Mouse (Mus musculus): ENCODE measurements around the gene Gcsh. TPM values are rescaled to one million over a fixed set of nuclear protein-coding genes. Genes with fewer than 3 reads are reported as not detected.
A peak's percentile ranks its signal among the peaks of the same experiment; 100 is the strongest.

Gene Gcsh
- total RNA-seq, 1 experiment from 2014 or later, result 9.1 TPM

DNA sequence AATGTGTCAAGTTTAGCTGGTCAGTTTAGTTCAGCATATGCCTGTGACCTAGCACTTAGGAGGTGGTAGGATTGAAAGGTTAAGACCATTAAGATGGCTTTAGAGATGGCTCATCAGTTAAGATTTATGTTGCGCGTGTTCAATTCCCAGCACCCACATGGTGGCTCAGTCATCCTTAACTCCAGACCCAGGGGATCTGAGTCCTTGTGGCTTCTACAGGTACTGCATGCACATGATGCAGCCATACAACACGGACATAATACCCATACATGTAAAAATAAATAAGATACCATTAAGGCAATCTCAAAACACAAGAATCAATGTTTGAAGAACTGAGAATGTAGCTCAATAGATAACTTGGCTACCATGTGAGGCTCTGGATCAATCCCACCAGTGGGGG is 3.5 kb downstream of the Gcsh start:
- ATAC-seq (replicated peaks; ENCODE audit: insufficient number of reproducible peaks, low FRiP score, low TSS enrichment, poor library complexity, severe bottlenecking), result no peak

- peak; percentile 41; the same call in 1 of the 2 replicates for ATAC-seq (replicated peaks; ENCODE audit: insufficient number of reproducible peaks, low FRiP score, low TSS enrichment, poor library complexity, severe bottlenecking)
Observed at GRCm38 (mm10) chr8:116980117-116980516, 13.2 kb downstream of the Gcsh start.

DNA sequence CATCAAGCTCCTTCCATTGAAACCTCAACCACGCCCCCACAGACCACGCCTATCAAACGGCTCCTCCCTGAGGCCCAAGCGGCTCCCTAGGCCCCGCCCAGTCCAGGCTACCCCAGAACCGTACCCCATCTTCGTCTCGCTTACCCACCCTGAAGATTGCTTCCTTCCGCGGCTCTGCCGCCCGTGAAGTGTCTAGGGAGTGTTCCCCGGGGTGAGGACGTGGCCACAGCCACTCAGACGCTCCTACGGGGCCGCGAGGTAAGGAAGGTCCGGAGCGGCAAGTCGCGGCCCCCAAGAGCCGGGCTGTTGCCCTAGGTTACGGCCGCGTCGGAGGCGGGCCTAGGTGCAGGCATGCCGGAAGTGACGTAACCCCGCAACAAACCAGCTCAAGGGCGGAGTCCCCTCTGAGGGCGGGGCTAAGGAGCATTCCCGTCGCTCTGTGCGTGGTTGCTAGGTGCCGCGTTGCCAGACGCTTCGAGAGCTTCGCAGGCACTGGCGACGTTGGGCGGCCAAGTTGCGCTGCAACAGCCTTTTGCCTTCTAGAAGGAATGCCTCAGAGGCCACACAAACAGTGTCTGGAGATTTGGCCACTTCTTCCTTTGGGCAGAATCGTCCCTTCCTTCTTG is 14.6 kb downstream of the Gcsh start, which contains the start of gene 1700030J22Rik:
TSS of gene 1700030J22Rik (minus strand) at position 329 of the 626 bp plus-strand sequence.
- ATAC-seq (replicated peaks; ENCODE audit: insufficient number of reproducible peaks, low FRiP score, low TSS enrichment, poor library complexity, severe bottlenecking), result peak; percentile 93

DNA sequence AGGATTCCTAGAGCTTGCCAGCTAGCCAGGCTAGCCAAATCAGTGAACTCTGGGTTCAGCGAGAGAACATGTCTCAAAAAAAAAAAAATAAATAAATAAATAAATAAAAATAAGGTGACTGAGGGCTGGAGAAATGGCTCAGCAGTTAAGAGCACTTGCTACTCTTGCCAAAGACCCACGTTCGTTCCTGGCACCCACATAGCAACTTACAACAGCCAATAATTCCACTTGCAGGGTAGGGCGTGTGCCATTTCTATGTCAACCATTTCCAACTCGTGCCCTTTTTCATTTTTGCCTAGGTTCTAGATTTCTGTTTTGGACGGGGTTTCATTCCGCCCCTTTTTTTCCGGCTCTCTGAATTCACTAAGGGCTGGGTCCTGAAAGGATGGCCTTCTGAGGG is 15.3 kb downstream of the Gcsh start:
- ATAC-seq (replicated peaks; ENCODE audit: insufficient number of reproducible peaks, low FRiP score, low TSS enrichment, poor library complexity, severe bottlenecking), result no peak

- no peak for ATAC-seq (replicated peaks; ENCODE audit: insufficient number of reproducible peaks, low FRiP score, low TSS enrichment, poor library complexity, severe bottlenecking)
Observed at GRCm38 (mm10) chr8:116975606-116976005, 17.7 kb downstream of the Gcsh start.

DNA sequence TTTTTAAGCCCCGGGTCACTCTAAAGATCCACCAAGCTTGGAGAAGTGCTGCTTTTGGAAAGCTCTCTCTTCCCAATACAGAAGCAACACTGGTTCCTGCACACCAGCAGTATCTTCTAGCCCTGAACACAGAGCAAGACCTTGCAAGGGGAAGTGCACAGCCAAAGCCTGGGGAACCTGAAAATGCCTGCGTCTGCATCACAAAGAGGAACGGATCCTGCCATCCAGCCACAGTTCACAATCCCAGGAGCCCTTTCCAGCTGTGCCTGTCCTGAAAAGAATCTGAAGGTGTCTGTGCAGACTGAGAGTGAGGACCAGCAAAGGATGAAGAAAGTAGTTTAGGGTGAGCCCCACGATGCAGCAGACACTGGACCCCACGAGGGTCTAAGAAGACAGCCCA is 18.3 kb downstream of the Gcsh start:
- ATAC-seq (replicated peaks; ENCODE audit: insufficient number of reproducible peaks, low FRiP score, low TSS enrichment, poor library complexity, severe bottlenecking), result no peak

- no peak for ATAC-seq (replicated peaks; ENCODE audit: insufficient number of reproducible peaks, low FRiP score, low TSS enrichment, poor library complexity, severe bottlenecking)
Observed at GRCm38 (mm10) chr8:116969531-116969930, 23.8 kb downstream of the Gcsh start.

- no peak for ATAC-seq (replicated peaks; ENCODE audit: insufficient number of reproducible peaks, low FRiP score, low TSS enrichment, poor library complexity, severe bottlenecking)
Observed at GRCm38 (mm10) chr8:116954415-116954814, 38.9 kb downstream of the Gcsh start.

DNA sequence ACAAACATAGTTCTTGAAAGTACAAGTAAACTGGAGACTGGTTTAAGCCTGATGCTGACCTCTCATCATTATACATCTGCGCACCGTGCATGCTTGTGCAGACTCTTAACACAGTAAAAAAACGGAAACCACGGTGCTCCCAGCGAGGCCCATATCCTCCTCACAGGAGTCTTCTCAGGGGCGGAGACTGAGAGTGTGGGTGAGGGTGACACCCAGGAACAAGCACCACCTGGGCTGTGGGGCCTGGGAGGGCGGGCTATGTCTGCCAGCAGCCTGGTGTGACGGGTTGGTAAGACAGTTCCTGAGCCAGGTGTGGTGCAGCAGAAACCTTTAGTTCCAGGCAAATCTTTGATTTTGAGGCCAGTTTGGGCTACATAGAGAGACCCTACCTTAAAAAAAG is 40.9 kb downstream of the Gcsh start:
- ATAC-seq (replicated peaks; ENCODE audit: insufficient number of reproducible peaks, low FRiP score, low TSS enrichment, poor library complexity, severe bottlenecking), result no peak

- no peak for ATAC-seq (replicated peaks; ENCODE audit: insufficient number of reproducible peaks, low FRiP score, low TSS enrichment, poor library complexity, severe bottlenecking)
Observed at GRCm38 (mm10) chr8:116951778-116952177, 41.6 kb downstream of the Gcsh start.

- no peak for ATAC-seq (replicated peaks; ENCODE audit: insufficient number of reproducible peaks, low FRiP score, low TSS enrichment, poor library complexity, severe bottlenecking)
Observed at GRCm38 (mm10) chr8:116951369-116951768, 42.0 kb downstream of the Gcsh start.

DNA sequence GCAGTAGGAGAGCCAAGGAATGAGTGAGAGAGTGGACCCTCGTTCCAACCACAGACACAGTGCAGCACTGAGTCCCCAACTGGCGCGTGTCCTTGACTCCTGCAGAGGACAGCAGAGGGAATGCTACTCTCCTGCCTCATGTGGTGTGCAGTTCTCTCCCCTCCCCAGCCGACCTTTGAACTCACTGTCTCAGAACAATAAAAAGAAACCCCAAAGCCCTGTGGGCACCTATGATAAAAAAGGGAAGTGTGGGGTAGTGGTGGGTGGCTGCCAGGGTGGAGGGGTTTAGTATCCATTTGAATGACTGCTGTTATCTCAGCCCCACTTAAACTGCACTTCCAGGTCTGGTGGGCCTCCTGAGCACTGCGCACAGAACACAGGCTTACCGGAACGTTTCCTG is 45.7 kb downstream of the Gcsh start:
- no peak for ATAC-seq (replicated peaks; ENCODE audit: insufficient number of reproducible peaks, low FRiP score, low TSS enrichment, poor library complexity, severe bottlenecking)

DNA sequence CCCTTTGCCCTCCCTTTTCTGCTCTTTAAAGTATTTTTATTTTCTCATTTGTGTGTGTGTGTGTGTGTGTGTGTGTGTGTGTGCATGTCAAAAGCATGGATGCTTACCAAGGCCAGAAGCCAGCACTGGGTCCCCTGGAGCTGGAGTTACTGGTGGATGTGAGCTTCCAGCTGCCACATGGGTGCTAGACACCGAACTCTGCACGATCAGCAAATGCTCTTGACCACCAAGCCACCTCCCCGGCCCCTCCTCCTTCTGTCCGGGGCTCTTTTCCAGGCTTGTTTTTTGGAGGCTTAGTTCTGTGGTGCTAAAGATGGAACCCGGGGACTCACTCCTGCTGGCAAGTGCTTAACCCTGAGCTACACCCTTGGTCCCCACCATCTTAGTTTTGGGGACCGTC is 46.5 kb downstream of the Gcsh start:
- no peak for ATAC-seq (replicated peaks; ENCODE audit: insufficient number of reproducible peaks, low FRiP score, low TSS enrichment, poor library complexity, severe bottlenecking)

DNA sequence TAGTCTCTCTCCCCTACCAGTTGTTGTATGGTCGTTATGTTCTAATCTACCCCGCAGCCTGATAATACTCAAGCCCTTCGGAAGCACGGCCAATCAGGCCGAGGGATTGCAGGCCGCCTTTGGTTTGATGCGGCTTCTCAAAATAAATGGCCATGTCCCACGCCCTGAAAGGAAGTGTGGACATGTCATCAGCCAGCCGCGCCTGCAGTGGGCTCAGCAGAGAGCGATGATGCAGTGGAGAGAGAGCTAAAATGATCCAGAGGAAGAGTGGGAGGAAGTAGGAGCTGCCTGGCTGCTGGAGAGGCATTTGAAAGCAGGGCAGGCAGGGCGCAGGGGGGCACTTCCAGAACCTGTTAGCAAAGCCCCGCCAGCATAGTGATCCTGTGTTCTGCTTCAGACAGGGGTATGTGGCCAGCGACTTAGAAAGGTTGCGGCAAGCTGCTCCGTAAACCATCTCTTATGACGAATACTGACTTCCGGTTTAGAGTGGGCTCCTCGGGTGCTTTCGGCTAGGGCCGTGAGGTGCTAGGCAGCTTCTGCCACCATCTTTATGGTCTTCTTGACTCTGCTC is 47.0 kb downstream of the Gcsh start:
- peak; percentile 32 for ATAC-seq (replicated peaks; ENCODE audit: insufficient number of reproducible peaks, low FRiP score, low TSS enrichment, poor library complexity, severe bottlenecking)

GRCm38 (mm10) chr8:116945169-116945910 is 48.0 kb downstream of the Gcsh start:
- ATAC-seq (replicated peaks; ENCODE audit: insufficient number of reproducible peaks, low FRiP score, low TSS enrichment, poor library complexity, severe bottlenecking), result no peak

- ATAC-seq (replicated peaks; ENCODE audit: insufficient number of reproducible peaks, low FRiP score, low TSS enrichment, poor library complexity, severe bottlenecking), result 0 out of 2 replicates have a peak, but pooled peaks have one; percentile 24
Observed at GRCm38 (mm10) chr8:116944385-116944696, 49.0 kb downstream of the Gcsh start.

- no peak for ATAC-seq (replicated peaks; ENCODE audit: insufficient number of reproducible peaks, low FRiP score, low TSS enrichment, poor library complexity, severe bottlenecking)
Observed at GRCm38 (mm10) chr8:116943555-116944384, 49.6 kb downstream of the Gcsh start.

- no peak for ATAC-seq (replicated peaks; ENCODE audit: insufficient number of reproducible peaks, low FRiP score, low TSS enrichment, poor library complexity, severe bottlenecking)
Observed at GRCm38 (mm10) chr8:116943161-116943554, 50.2 kb downstream of the Gcsh start, which contains the start of gene Atmin. TSS of gene Atmin (plus strand) at chr8:116943393.
